Mouse (Mus musculus): ENCODE results near the gene Kpnb1.

The Kpnb1 gene

GRCm38 (mm10) chr11:97142159-97142608 is 45.5 kb downstream of the Kpnb1 start:
- DNase-seq (ENCODE audit: low spot score in 2 of 2): no peak

- DNase-seq (ENCODE audit: low spot score in 2 of 2): no peak
Observed at GRCm38 (mm10) chr11:97140811-97141210, 46.9 kb downstream of the Kpnb1 start.

- DNase-seq (ENCODE audit: low spot score in 2 of 2): no peak
Observed at GRCm38 (mm10) chr11:97139256-97139655, 48.4 kb downstream of the Kpnb1 start.

DNA sequence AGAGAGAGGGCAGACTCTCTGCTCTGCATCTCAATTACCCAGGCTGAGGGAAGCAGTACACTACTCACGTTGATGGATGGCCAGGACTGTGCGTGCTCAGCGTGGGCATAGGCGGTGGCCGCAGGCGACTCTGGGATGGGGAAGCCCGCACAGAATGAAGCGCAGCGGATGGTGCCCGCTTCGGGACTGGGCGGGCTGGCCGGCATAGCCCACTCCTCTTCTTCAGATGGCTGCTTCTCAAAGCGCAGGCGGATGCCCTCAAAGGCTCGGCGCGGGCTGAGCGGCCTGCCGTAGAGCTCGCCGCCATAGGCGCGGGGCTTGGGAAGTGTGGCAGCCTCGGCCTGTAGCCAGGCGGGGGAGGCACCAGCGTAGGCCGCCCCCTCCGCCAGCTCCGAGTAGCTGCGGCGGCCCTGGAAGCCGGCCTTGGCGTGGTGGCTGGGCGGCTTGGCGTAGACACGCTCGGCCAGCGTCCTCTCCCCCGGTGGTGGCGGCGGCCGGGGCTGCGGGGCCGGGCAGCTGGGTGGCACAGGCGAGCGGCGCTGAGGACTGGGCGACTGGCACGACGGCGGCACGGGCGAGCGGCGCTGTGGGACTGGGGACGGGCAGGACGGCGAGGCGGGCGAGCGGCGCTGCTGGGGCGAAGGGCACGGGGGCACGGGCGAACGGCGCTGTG is 49.0 kb downstream of the Kpnb1 start:
- peak; percentile 45 to 57 for DNase-seq (ENCODE audit: low spot score in 2 of 2)

GRCm38 (mm10) chr11:97133270-97133669 is 54.4 kb downstream of the Kpnb1 start:
- DNase-seq (ENCODE audit: low spot score in 2 of 2): no peak

DNA sequence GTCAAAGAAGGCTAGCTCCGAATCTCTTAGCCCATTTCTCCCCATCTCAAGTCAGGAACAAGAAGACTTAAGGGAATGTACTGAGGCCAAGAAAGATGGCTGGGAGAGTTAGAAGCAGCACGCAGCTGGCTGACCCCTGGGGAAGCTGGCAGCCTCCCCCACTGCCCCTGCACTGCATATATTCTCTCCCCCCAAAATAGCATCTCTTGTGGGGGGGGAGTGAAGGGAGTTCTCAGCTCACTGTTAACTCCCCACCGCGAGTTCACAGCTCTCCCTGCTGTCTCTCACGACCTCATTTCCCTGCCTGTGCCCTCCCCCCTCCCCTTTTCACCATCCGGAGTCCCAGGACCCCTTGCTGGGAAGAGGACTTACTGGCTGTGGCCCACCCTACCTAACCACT is 55.5 kb downstream of the Kpnb1 start:
- DNase-seq (ENCODE audit: low spot score in 2 of 2): no peak

DNA sequence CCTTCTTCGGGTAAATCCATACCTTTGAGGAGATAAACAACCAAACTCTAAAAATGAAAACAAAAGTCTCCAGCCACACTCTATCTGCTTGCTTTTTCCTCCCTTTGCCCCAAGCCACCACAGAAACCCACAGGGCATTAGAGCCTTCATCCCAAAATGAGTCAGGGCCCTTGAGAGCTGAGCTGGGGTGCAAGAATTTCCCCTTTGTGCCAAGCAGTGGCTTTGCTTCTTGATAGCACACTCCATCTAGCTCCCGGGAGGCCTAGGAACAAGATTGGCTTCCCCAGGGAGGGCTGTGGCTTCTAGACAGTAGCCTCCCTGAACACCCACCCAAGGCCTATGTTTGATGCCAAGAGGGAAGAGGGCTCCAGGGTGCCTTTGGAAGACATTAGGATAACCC is 56.0 kb downstream of the Kpnb1 start:
- DNase-seq (ENCODE audit: low spot score in 2 of 2): no peak

GRCm38 (mm10) chr11:97130318-97130717 is 57.4 kb downstream of the Kpnb1 start:
- DNase-seq (ENCODE audit: low spot score in 2 of 2): no peak

DNA sequence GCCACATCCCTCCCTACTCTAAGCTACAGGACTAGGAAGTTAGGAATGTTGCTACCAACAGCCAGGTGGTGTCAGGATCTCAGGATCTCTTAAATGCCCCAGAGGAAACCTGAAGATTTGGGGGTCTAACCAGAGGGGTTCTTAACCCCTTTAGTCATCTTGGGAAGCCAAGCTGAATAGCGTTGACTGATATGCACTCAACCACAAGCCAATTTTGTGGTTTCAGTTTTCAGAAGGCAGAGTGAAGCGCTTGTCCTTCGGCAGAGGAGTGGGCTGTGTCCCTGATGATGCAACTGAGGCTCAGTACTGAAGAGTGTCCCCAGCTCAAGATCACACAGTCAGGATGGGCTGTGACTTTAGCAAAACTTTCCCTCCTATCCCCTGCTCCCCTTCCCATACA is 58.7 kb downstream of the Kpnb1 start:
- DNase-seq (ENCODE audit: low spot score in 2 of 2): no peak

- DNase-seq (ENCODE audit: low spot score in 2 of 2): no peak
Observed at GRCm38 (mm10) chr11:97127470-97128223, 60.0 kb downstream of the Kpnb1 start.

DNA sequence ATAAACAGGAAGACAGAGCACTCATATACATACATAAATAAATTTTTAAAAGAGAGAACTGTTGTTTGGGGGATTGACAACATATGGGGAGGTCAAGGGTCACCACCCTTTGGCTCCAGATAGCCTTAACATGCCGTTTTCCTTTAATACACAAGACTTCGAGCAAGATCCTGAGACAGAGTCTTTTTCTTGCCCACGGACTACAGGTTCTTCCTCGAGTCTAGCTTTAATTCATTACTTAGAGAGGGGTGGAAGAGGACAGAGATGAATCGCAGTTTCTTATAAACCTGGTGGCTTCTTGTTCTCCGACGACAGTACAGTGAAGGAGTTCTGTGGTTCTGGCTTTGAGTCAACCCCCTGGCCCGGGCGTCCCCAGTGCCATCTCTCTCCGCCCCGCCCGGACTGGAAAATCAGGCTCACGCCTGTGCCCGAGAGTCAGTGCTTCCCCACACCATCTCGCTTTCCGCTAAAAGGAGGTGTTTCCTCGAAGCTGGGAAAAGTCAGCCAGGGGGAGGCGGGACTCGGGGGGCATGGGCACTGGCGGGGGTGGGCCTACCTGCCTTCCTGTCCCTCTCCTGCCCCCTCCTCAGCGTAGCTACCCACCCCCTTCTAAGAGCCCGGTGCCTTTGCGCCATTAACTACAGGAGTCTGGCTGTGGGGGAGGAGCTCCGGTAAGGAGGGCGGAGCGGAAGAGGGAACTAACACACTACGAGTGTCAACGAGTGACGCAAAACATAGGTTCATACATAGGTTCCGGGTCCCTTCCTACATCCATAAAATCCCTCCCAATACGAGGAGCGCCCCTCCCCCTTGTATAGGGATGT is 60.8 kb downstream of the Kpnb1 start:
- DNase-seq (ENCODE audit: low spot score in 2 of 2): no peak

DNA sequence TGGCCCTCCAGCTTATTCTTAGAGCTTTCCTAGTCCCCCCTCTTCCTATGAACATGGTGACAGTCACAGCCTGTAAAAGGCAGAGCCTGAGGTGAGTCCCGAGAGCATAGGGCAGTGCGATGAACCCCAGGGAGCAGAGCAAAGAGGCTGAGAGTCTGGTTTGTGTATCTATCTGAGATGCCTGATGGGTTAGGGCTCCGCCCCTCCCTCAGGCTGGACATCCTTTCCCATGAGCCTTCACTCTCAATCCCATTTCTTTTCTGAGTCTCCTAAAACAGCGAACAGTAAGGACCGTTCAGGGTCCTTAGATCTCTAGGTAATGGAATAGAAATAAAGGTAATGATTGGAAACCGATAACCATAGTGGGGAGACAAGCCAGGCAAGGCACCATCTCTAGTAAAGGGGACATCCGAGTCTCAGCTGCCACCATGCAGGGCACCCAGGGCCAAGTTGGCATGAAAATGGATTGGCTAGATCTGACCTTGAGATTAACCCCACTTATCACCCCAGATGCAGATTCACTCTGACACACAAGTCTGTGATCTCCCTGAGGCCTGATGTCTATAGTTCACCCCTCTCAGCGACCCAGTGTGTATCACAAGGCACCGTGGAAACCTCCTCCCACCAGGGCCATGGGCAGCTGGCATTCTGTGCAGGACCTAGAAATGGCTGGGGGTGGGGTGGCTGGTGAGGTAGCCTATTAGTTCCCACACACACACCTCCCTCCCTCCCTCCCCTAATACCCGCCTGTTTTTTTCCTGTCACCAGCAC is 63.2 kb downstream of the Kpnb1 start:
- no peak for DNase-seq (ENCODE audit: low spot score in 2 of 2)

DNA sequence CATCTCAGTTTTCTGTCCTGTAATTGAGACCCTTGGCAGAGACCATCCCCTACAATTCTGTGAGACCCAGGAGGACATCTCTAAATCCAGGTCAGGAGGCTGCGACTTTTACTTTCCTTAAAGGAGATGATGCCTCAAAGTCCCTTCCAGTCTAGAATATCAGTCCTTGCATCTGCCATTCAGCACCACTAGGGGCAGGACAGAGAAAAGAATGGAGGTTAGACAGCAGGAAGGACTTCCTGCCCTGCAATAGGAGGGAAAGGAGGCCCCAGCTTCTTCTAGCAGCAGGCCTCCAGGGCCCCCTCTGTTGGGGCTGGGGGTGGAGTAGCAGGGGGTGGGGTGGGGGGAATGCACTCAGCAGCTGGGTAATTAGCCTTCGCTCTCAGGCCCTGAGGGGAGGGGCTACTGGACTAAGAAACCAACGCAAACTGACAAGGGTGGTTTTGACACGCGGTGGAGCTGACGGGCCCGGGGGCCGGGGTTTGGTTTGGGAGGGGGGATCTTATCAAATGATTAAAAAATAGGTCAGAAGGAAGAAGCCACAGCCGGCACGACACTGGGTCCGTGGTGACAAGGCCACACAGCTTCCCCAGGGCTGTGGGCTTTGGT is 64.3 kb downstream of the Kpnb1 start:
- DNase-seq (ENCODE audit: low spot score in 2 of 2): no peak

DNA sequence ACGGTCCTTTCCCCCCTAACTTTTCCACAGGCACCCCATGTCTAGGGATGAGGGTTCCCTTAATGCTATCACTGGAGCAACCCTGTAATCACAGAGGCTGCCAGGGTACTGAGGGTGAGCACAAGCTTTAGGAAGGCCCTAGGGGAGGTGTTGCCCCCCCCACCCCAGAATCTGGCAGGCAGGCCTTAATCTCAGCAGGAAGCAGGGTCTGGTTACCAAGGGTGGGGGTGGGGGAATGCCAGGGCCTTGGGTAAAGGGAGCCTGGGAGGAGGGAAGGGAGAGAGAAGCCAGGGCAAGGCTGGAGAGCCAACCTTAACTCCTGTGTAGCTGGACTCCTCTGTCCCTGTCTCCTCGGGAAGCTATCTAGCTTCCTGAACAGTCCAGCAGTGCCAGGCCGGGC is 67.0 kb downstream of the Kpnb1 start:
- no peak for DNase-seq (ENCODE audit: low spot score in 2 of 2)

DNA sequence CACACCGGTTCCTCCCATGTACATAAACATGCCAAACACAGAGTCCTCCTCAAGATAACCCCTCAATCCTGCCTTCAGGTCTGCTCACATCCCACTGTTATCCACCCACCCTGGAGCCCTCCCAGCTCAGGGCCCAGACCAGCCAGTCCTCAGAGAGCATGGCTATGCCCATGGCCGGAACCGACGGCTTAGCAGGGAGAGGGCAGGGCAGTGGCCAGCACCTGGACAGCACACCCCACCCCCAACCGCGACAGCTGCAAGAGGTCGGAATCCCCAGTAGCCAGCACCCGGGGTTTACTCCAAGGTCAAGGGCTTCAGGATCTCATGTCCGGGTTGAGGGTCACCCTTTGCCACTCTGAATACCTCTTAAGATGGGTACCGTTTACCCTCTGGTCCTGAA is 67.5 kb downstream of the Kpnb1 start:
- no peak for DNase-seq (ENCODE audit: low spot score in 2 of 2)

GRCm38 (mm10) chr11:97115797-97116196 is 71.9 kb downstream of the Kpnb1 start:
- no peak for DNase-seq (ENCODE audit: low spot score in 2 of 2)

DNA sequence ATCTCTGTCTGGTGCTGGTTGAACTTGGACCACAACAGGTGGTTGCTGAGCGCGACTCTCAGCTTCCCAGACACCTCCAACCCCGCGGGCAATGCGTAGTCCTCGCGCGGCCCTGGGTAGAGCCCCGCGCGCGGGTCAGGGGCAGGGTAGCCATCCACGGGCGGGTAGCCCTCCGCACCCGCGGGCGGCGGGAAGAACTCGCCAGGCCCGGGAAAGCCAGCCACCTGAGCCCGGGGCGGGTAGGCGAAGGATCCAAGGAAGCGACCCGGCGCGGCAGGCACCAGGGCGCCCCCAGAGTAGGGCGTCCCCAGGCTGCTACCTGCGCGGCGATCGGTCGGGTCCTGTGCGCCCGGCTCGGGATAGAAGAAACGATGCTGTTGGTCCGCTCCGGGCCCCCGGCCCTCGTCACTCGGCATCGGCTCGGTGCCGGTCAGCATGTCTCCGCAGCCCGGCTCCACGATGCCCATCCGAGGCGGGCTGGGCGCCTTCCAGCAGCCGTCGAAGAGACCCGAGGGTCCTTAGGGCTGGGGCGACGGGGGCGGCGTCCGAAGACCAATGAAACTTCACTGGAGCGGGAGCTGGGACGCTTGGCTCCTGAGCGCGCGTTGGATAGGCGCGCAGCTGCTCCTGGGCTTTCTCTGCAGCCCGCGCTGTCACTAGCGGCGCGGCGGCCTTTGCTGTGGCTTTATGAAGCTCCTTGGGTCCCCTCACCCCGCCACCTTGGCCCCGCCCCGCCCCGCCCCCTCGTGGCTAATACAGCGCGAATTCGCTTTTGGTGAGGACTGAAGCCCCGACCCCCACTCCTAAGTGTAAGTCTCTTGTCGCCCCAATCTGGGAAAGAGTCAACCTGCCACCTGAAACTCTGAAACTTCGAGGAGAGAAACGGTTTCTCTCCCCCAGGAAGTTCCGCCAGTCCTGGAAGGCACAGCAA is 72.7 kb downstream of the Kpnb1 start, which contains the start of gene Tbx21:
Gene Tbx21, minus strand, starts transcription at position 661 of the 931 bp plus-strand sequence.
- DNase-seq (ENCODE audit: low spot score in 2 of 2): no peak

GRCm38 (mm10) chr11:97112519-97113125 is 75.1 kb downstream of the Kpnb1 start:
- no peak for DNase-seq (ENCODE audit: low spot score in 2 of 2)

Measured in cerebellum, postnatal 4 days (tissue).